Mouse (Mus musculus): ENCODE data around the gene Usp9x.

GRCm38 (mm10) chrX:13214275-13214674 is 143.0 kb downstream of the Usp9x start:
- TF ChIP-seq CTCF (IDR thresholded peaks at IDR 0.05; ENCODE audit: borderline replicate concordance, control insufficient read depth, extremely low read depth, insufficient read depth, low read length, poor library complexity): no peak
- TF ChIP-seq POLR2A (IDR thresholded peaks at IDR 0.05; ENCODE audit: control insufficient read depth, extremely low read depth, insufficient read depth, low read length, poor library complexity): no peak

Data from thymus, adult 2 months (tissue).